Mouse (Mus musculus): Measurements from ENCODE around the gene Gpr137. TPM values are rescaled to one million over a fixed set of nuclear protein-coding genes. Genes with fewer than 3 reads are reported as not detected.
"Not testable (repeated sequence)": the region's sequence is repeated elsewhere in the genome, so short reads cannot be mapped to it uniquely, and the experiment has no call there.

The Gpr137 gene
- polyA plus RNA-seq, 1 experiment = 127 TPM

DNA sequence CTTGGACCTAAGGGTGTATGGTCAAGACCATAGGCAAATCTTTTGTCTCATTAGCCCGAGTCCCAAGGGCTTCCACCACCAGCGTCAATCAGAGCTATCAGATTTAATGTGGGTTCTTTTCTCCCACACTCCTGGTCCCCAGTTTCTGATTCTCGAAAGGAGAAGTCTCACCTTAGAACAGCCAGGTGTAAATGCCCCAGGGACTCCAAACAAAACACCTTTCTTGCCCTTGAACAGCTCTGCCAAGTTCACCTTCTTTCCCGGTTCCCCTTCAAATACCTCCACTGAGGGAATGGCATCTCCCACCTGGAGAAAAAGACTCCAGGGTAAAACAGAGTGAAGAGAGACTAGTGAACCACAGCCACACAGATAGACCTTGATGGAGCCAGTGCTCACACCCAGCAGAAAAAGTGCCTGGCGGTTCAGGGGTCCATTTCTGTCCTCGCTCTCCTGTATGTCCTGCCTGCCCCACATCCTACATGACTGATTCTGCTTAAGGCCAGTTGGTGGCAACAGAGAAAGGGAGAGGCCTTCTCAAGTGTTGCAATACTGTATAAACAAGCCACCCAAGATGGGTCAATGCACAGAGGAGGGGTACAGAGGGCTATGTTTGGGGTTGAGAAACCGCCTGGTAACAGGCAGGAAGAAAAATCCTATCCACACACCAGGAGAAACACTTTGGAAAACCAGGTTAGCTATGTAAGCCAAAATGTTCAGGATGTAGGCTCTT is 34.3 kb downstream of the Gpr137 start:
- peaks cover 9% of the 10 kb centered on the region for H3K4me1 ChIP-seq (ENCODE audit: control insufficient read depth, insufficient read depth, low read length)
- H3K4me3 ChIP-seq (replicated peaks; ENCODE audit: insufficient read depth, low read depth, low read length) = peak overlapping the region; percentile 92
- H3K27ac ChIP-seq (ENCODE audit: insufficient read depth, low read length) = no peak overlapping the region
- TF ChIP-seq POLR2A (IDR thresholded peaks at IDR 0.05; ENCODE audit: borderline replicate concordance, insufficient read depth, low read length) (no peak), CTCF (IDR thresholded peaks at IDR 0.05; ENCODE audit: borderline replicate concordance, insufficient read depth, low read depth, low read length) (no peak)
- WGBS = 60% methylated on average over 7 of the region's 7 CpGs
- DNase-seq = peak; percentile 25 to 26
- H3K27me3 ChIP-seq (ENCODE audit: control insufficient read depth, insufficient read depth, low read length) = no peaks in the 10 kb centered on the region

DNA sequence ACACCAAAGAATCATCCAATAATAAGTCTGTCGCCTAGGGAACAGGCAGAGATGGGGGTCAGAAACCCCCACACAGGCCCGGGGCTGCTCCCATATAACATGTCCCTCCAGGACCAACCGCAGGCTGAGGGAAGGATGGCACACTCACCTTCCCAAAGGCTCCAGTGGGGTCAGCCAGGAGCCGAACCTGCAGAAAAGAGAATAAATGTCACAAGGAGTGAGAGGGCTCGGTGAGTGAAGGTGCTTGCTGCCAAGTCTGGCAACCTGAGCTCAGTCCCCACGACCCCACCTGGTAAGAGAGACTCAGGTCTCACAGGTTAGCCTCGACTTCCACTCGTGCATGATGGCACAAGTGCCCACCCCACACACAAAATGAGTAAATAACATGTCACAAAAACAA is 35.2 kb downstream of the Gpr137 start:
- WGBS = 77% methylated on average over 8 of the region's 8 CpGs
- Histone ChIP-seq H3K27me3 (ENCODE audit: control insufficient read depth, insufficient read depth, low read length) (no peaks in the 10 kb centered on the region), H3K4me3 (replicated peaks; ENCODE audit: insufficient read depth, low read depth, low read length) (no peak overlapping the region), H3K4me1 (ENCODE audit: control insufficient read depth, insufficient read depth, low read length) (peaks cover 9% of the 10 kb centered on the region), H3K27ac (ENCODE audit: insufficient read depth, low read length) (no peak overlapping the region)
- peak in 1 of 2 experiments; percentile 19 for DNase-seq
- TF ChIP-seq POLR2A (IDR thresholded peaks at IDR 0.05; ENCODE audit: borderline replicate concordance, insufficient read depth, low read length) (no peak), CTCF (IDR thresholded peaks at IDR 0.05; ENCODE audit: borderline replicate concordance, insufficient read depth, low read depth, low read length) (no peak)

DNA sequence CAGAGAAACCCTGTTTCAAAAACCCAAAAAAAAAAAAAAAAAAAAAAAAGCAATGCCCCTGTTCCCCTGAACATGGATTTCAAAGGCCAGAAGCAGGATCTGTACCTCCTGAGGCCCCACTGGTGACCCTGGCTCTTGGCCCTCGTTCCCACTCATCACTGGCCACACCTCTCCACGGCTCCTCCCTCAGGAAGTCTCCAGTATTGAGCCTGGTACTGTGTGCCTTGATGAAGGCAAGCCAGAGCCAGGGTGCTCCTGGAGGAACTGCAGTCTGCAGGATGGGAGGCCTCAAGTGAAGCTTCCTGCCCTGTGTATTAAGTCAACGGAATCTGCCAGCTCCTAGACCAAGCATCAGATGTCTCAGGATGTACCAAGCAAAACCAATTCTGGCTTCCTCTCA is 36.1 kb downstream of the Gpr137 start:
- no peak overlapping the region for H3K27ac ChIP-seq (ENCODE audit: insufficient read depth, low read length)
- 68% methylated on average over 3 of the region's 3 CpGs for WGBS
- DNase-seq = peak in 1 of 2 experiments; percentile 19
- no peak overlapping the region for H3K4me3 ChIP-seq (replicated peaks; ENCODE audit: insufficient read depth, low read depth, low read length)
- TF ChIP-seq CTCF (IDR thresholded peaks at IDR 0.05; ENCODE audit: borderline replicate concordance, insufficient read depth, low read depth, low read length) = no peak
- TF ChIP-seq POLR2A (IDR thresholded peaks at IDR 0.05; ENCODE audit: borderline replicate concordance, insufficient read depth, low read length) = no peak
- H3K4me1 ChIP-seq (ENCODE audit: control insufficient read depth, insufficient read depth, low read length) = peaks cover 9% of the 10 kb centered on the region
- H3K27me3 ChIP-seq (ENCODE audit: control insufficient read depth, insufficient read depth, low read length) = no peaks in the 10 kb centered on the region

DNA sequence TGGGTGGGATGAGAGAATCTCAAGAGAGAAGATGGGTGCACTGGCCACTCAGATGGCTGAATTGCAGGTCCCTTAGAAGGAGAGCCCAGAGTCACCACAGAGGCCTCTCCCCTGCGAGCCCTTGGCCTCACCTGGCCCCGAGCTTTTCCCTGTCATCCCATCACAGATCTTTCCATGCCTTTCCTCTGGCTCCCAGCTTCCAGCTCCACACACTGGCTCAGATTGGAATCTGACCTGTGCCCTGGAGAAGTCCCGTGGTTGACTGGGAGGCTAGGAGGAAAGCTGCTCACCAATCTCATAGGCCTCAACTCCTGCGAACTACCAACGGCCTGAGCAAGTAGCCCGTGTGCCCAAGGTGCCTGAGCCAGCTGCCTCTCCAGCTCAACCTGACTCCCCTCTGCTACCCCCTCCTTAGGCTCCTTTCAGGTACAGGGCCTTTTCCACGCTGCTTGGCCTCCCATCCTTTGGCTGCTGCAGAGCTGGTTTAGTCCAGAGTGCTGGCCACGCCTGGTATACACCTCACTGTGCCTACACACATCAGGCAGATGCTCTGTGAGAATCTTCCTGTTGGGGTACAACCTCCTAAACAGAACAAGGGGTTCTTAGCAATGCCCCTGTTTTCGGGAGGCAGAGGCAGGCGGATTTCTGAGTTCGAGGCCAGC is 36.7 kb downstream of the Gpr137 start:
- no peak for DNase-seq
- Histone ChIP-seq H3K4me1 (ENCODE audit: control insufficient read depth, insufficient read depth, low read length) (peaks cover 9% of the 10 kb centered on the region), H3K27ac (ENCODE audit: insufficient read depth, low read length) (no peak overlapping the region), H3K27me3 (ENCODE audit: control insufficient read depth, insufficient read depth, low read length) (no peaks in the 10 kb centered on the region), H3K4me3 (replicated peaks; ENCODE audit: insufficient read depth, low read depth, low read length) (no peak overlapping the region)
- TF ChIP-seq POLR2A (IDR thresholded peaks at IDR 0.05; ENCODE audit: borderline replicate concordance, insufficient read depth, low read length) = no peak
- TF ChIP-seq CTCF (IDR thresholded peaks at IDR 0.05; ENCODE audit: borderline replicate concordance, insufficient read depth, low read depth, low read length) = no peak
- WGBS = 94% methylated on average over 11 of the region's 11 CpGs

DNA sequence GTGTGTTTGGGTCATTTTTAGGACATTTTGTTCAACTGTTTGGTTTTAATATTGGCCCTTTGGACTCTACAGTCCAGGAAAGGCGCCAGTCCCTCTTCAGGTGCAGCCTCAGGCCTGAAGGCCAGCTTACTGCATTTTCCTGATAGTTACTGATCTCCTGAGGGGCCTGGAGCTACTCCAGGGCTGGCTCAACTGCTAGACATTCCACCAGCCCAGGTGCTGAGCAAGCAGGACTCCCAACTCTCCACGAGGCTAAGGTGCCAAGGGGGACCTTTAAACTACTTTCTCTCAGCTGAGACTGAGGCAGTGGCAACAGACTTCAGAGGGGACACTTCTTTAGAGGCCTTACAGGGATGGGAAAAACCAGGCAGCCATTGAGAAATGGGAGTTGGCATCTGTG is 37.4 kb downstream of the Gpr137 start:
- no peak for DNase-seq
- WGBS = 47% methylated on average over 2 of the region's 2 CpGs
- TF ChIP-seq POLR2A (IDR thresholded peaks at IDR 0.05; ENCODE audit: borderline replicate concordance, insufficient read depth, low read length) (no peak), CTCF (IDR thresholded peaks at IDR 0.05; ENCODE audit: borderline replicate concordance, insufficient read depth, low read depth, low read length) (no peak)

DNA sequence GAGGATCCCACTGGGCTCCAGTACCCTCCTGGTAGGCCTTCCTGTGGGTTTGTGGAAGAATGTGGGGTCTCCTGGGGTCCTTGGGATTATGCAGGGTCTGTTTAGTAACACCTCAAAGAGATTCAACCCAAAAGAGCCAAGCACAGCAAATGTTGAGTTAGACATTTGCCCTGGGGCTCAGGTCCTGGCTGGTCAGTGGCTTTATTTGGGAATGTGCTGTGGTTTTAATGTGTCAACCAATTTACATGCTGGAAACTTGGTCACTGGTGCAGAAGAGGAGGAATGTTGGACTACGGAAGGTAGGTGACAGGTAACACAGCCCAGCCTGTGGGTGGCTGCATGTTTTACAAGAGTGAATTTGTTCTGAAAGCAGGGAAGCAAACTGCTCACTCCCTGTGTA is 39.2 kb downstream of the Gpr137 start:
- Histone ChIP-seq H3K27ac (ENCODE audit: insufficient read depth, low read length) (no peak overlapping the region), H3K4me1 (ENCODE audit: control insufficient read depth, insufficient read depth, low read length) (peaks cover 9% of the 10 kb centered on the region), H3K4me3 (replicated peaks; ENCODE audit: insufficient read depth, low read depth, low read length) (no peak overlapping the region), H3K27me3 (ENCODE audit: control insufficient read depth, insufficient read depth, low read length) (no peaks in the 10 kb centered on the region)
- 92% methylated on average over 1 of the region's 1 CpGs for WGBS
- TF ChIP-seq CTCF (IDR thresholded peaks at IDR 0.05; ENCODE audit: borderline replicate concordance, insufficient read depth, low read depth, low read length) (no peak), POLR2A (IDR thresholded peaks at IDR 0.05; ENCODE audit: borderline replicate concordance, insufficient read depth, low read length) (no peak)
- no peak for DNase-seq

More for the DNA sequence above, 37.4 kb downstream of the Gpr137 start:
- no peak overlapping the region for H3K27ac ChIP-seq (ENCODE audit: insufficient read depth, low read length)
- H3K4me3 ChIP-seq (replicated peaks; ENCODE audit: insufficient read depth, low read depth, low read length) = no peak overlapping the region
- H3K4me1 ChIP-seq (ENCODE audit: control insufficient read depth, insufficient read depth, low read length) = peaks cover 9% of the 10 kb centered on the region
- H3K27me3 ChIP-seq (ENCODE audit: control insufficient read depth, insufficient read depth, low read length) = no peaks in the 10 kb centered on the region

DNA sequence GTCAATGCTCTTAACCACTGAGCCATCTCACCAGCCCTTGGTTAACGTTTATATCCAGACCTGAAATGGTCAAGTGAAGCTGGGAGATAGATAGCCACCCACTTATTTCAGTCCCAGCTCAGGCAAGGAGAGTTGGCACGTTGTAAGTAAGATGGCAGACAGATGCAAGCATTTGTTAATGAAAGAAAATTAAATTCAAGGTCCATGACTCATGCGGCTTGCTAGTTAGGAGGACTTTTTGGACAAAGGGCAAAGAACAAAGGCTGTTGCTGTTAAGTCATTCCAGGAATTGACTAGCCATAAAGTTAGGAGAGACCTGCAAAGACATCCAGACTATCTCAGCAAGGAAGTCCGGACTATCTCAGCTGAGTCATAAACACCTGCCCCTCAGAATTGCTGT is 42.6 kb downstream of the Gpr137 start:
- DNase-seq = no peak
- Histone ChIP-seq H3K27me3 (ENCODE audit: control insufficient read depth, insufficient read depth, low read length) (no peaks in the 10 kb centered on the region), H3K4me3 (replicated peaks; ENCODE audit: insufficient read depth, low read depth, low read length) (no peak overlapping the region), H3K27ac (ENCODE audit: insufficient read depth, low read length) (no peak overlapping the region), H3K4me1 (ENCODE audit: control insufficient read depth, insufficient read depth, low read length) (no peaks in the 10 kb centered on the region)
- WGBS = 81% methylated on average over 4 of the region's 4 CpGs
- TF ChIP-seq POLR2A (IDR thresholded peaks at IDR 0.05; ENCODE audit: borderline replicate concordance, insufficient read depth, low read length) (no peak), CTCF (IDR thresholded peaks at IDR 0.05; ENCODE audit: borderline replicate concordance, insufficient read depth, low read depth, low read length) (no peak)

DNA sequence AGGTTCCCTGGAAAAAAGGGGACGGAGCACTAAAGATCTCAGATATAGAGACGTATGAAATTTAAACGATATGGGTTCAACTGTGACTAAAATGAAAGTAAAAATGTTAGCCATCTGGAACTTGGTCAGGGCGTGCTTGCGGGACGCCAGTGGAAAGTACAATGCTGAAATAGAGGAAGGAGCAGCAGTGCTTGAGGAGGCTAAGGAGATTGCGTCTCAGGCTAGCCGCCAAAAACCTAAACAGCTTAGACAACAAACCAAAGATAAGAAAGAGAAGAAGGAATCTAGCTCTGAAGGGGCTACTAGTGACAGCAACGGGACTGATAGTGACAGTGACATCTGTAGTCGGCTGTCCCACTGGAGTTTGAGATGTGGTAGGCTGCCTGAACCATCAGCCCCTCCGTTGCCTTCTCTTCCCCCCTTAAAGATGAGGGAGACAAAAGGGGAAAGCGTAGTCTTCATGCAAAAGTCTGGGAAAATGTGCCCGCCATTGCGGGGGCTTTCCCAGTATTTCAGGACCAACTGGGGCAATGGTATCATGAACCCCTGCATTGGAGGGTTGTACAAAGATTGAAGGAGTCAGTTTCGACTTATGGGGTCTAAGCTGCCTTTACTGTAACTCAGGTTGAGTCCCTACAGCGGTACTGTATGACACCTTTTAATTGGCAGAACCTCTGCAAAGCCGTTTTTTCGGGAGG is 46.5 kb downstream of the Gpr137 start:
- H3K4me3 ChIP-seq (replicated peaks; ENCODE audit: insufficient read depth, low read depth, low read length); H3K27me3 ChIP-seq (ENCODE audit: control insufficient read depth, insufficient read depth, low read length); DNase-seq; H3K27ac ChIP-seq (ENCODE audit: insufficient read depth, low read length); H3K4me1 ChIP-seq (ENCODE audit: control insufficient read depth, insufficient read depth, low read length): not testable (repeated sequence)
- 85% methylated on average over 18 of the region's 18 CpGs for WGBS

Measured in cerebellum, adult 2 months (tissue).